Comparison of ENCODE assay signal across 10 mouse cellular contexts in the genomic region with DNA sequence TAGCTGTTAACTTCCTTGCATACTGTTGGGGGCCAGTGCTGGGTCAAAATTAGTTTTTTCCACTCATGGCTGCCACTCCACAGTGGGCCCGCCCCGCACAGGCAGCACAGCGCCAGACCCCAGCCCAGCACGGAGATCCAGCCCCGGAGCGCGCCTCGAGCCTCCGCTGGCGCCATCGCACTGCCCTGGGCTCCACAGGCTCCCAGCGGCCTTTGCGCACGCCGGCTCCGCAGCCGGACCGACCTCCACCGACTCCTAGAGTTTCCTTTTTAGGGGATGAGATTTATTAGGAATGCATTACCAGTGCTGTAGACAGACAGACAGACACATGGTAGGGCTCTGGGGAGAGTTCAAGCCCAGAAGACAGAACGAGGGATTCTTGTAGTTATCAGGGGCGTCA. TPM values are rescaled to one million over a fixed set of nuclear protein-coding genes. Genes with fewer than 3 reads are reported as not detected.
DNase-seq lines count a peak whose midpoint lies in the region; ATAC-seq and TF ChIP-seq lines count a peak whose summit lies in the region.
"Had no signal": no experiment of that assay in that cellular context is flagged by ENCODE, and none has a peak within 500 bp of the region (broad histone marks: within the 10 kb centered on the region; RNA-seq: fewer than 3 reads in every experiment).

No protein-coding gene starts in this region.

- H3K9ac ChIP-seq in stomach, embryonic 14.5 days (replicated peaks; ENCODE audit: low read depth, low read length) = no peak overlapping the region
- H3K9ac ChIP-seq in stomach, postnatal 0 days (ENCODE audit: low read length) = no peak overlapping the region
- H3K9ac ChIP-seq in limb, embryonic 15.5 days = no peak overlapping the region

- no peak overlapping the region for H3K27ac ChIP-seq in stomach, embryonic 14.5 days (ENCODE audit: low read length)
- no peak overlapping the region for H3K27ac ChIP-seq in stomach, postnatal 0 days (replicated peaks)
- H3K27ac ChIP-seq in limb, embryonic 15.5 days = no peak overlapping the region
- H3K27ac ChIP-seq in left cerebral cortex, adult 2 months = no peak overlapping the region
- H3K27ac ChIP-seq: macrophage had no signal

- intact Hi-C loops in left cerebral cortex, adult 2 months (cut with DNase I) = no loop called here

- no peak for TF ChIP-seq EP300 in stomach, postnatal 0 days (optimal IDR thresholded peaks at IDR 0.05)

- WGBS in stomach, embryonic 14.5 days = 62% methylated on average over 21 of the region's 21 CpGs
- WGBS in stomach, postnatal 0 days = 61% methylated on average over 21 of the region's 21 CpGs
- WGBS in limb, embryonic 15.5 days = 52% methylated on average over 21 of the region's 21 CpGs

- no peak overlapping the region for H3K4me3 ChIP-seq in stomach, embryonic 14.5 days (ENCODE audit: low read depth, low read length)
- H3K4me3 ChIP-seq in stomach, postnatal 0 days (ENCODE audit: low read depth, low read length) = no peak overlapping the region
- H3K4me3 ChIP-seq in limb, embryonic 15.5 days = no peak overlapping the region
- no peak overlapping the region for H3K4me3 ChIP-seq in left cerebral cortex, adult 2 months

- 0 out of 2 replicates have a peak overlapping the region, but pooled peaks have one; percentile 12 for H3K4me2 ChIP-seq in stomach, embryonic 14.5 days (replicated peaks; ENCODE audit: low read depth, low read length)
- H3K4me2 ChIP-seq in stomach, postnatal 0 days (replicated peaks; ENCODE audit: low read depth) = no peak overlapping the region
- H3K4me2 ChIP-seq in limb, embryonic 15.5 days = peak overlapping the region; percentile 24; the same call in 1 of the 2 replicates

- H3K27me3 ChIP-seq in stomach, embryonic 14.5 days (ENCODE audit: control insufficient read depth, insufficient read depth, low read length) = no peaks in the 10 kb centered on the region
- H3K27me3 ChIP-seq in stomach, postnatal 0 days (ENCODE audit: control insufficient read depth, insufficient read depth, low read length) = no peaks in the 10 kb centered on the region
- H3K27me3 ChIP-seq in limb, embryonic 15.5 days = no peaks in the 10 kb centered on the region

- no peak for ATAC-seq in stomach, embryonic 14.5 days (ENCODE audit: insufficient number of reproducible peaks, insufficient read depth, low FRiP score, low read depth)
- ATAC-seq in stomach, postnatal 0 days (ENCODE audit: low FRiP score, low TSS enrichment) = no peak
- no peak for ATAC-seq in limb, embryonic 15.5 days (ENCODE audit: insufficient number of reproducible peaks, low FRiP score, low TSS enrichment, low read depth)

- H3K36me3 ChIP-seq in stomach, embryonic 14.5 days (ENCODE audit: control insufficient read depth, insufficient read depth, low read length) = no peaks in the 10 kb centered on the region
- no peaks in the 10 kb centered on the region for H3K36me3 ChIP-seq in stomach, postnatal 0 days (ENCODE audit: control insufficient read depth, insufficient read depth, low read length)
- H3K36me3 ChIP-seq in limb, embryonic 15.5 days = no peaks in the 10 kb centered on the region

- no peaks in the 10 kb centered on the region for H3K9me3 ChIP-seq in stomach, embryonic 14.5 days (ENCODE audit: control insufficient read depth, low read depth, low read length)
- H3K9me3 ChIP-seq in stomach, postnatal 0 days (ENCODE audit: control insufficient read depth, low read length) = no peaks in the 10 kb centered on the region
- H3K9me3 ChIP-seq in limb, embryonic 15.5 days = no peaks in the 10 kb centered on the region

- no peak for TF ChIP-seq CTCF in stomach, postnatal 0 days (IDR thresholded peaks at IDR 0.05; ENCODE audit: low read depth)
- no peak for TF ChIP-seq CTCF in left cerebral cortex, adult 2 months (IDR thresholded peaks at IDR 0.05)

- peak; percentile 15 for DNase-seq in heart, adult 11 months
- DNase-seq in heart, adult 18-20 months = no peak
- DNase-seq in stomach, postnatal 0 days (ENCODE audit: low spot score) = no peak
- no peak for DNase-seq in cerebellum, adult 18-20 months
- no peak for DNase-seq in spleen, postnatal 4 days (ENCODE audit: low spot score in 2 of 2)
- DNase-seq in left cerebral cortex, adult 2 months (ENCODE audit: extremely low spot score in 1 of 2, low spot score in 2 of 2) = no peak
- DNase-seq: B cell, adult 2 months had no signal

- H3K4me1 ChIP-seq in stomach, embryonic 14.5 days (ENCODE audit: control insufficient read depth, insufficient read depth, low read length) = peaks cover 8% of the 10 kb centered on the region; the same call in 1 of the 2 replicates
- no peaks in the 10 kb centered on the region for H3K4me1 ChIP-seq in stomach, postnatal 0 days (replicated peaks; ENCODE audit: control insufficient read depth, insufficient read depth)
- 0 out of 2 replicates have a peak, but pooled peaks cover 5% of the 10 kb centered on the region for H3K4me1 ChIP-seq in limb, embryonic 15.5 days

RNA-seq across cellular contexts. Expression of gene Slc28a3, which starts 58.0 kb away (rescaled TPM):
- under 1 TPM in 1 of 2 experiments, not detected in 1; 0.13 TPM for total RNA-seq in heart, adult 18-20 months (2021)
- polyA plus RNA-seq in stomach, embryonic 14.5 days (2014; fragmentation: Nextera tagmentation; extraction: Ambion mirVana) = 0.29 and 0.45 TPM in 2 replicates
- 5.8 and 6.9 TPM in 2 replicates for polyA plus RNA-seq in stomach, postnatal 0 days (2015; fragmentation: Nextera tagmentation; extraction: Ambion mirVana)
- 1.0 and 1.7 TPM in 2 replicates for polyA plus RNA-seq in limb, embryonic 15.5 days (2015; fragmentation: Nextera tagmentation; extraction: Ambion mirVana)
- under 1 TPM in 1 of 2 experiments, not detected in 1; 0.26 TPM for total RNA-seq in left cerebral cortex, adult 2 months (2021)
- polyA plus RNA-seq: macrophage had no signal
